Mouse (Mus musculus) mesoderm, embryonic 11.5 days (tissue): ENCODE measurements around the gene Sgsm2.

Source experiments
- DNase-seq: peaks from one replicate; pipeline ENCODE4 v3.0.0-alpha.2; 2012; ENCODE audit warnings: low read depth, low spot score

The Sgsm2 gene

GRCm38 (mm10) chr11:74883098-74883497 is 13.8 kb downstream of the Sgsm2 start:
- DNase-seq, result no peak

GRCm38 (mm10) chr11:74881979-74882378 is 14.9 kb downstream of the Sgsm2 start:
- DNase-seq, result no peak

- DNase-seq, result no peak
These were observed 15.9 kb downstream of the Sgsm2 start for GRCm38 (mm10) chr11:74880999-74881398.

GRCm38 (mm10) chr11:74876801-74877200 is 20.1 kb downstream of the Sgsm2 start:
- DNase-seq, result peak; percentile 74

- no peak for DNase-seq
These were observed 22.2 kb downstream of the Sgsm2 start for GRCm38 (mm10) chr11:74874630-74875029.

GRCm38 (mm10) chr11:74870991-74871622 is 25.8 kb downstream of the Sgsm2 start:
- no peak for DNase-seq

GRCm38 (mm10) chr11:74870544-74870943 is 26.3 kb downstream of the Sgsm2 start:
- no peak for DNase-seq

- DNase-seq, result peak; percentile 24
These were observed 27.3 kb downstream of the Sgsm2 start for GRCm38 (mm10) chr11:74869603-74870002.

- no peak for DNase-seq
These were observed 28.7 kb downstream of the Sgsm2 start for GRCm38 (mm10) chr11:74868046-74868760.

GRCm38 (mm10) chr11:74867181-74867580 is 29.7 kb downstream of the Sgsm2 start:
- no peak for DNase-seq

- DNase-seq, result no peak
These were observed 30.2 kb downstream of the Sgsm2 start for GRCm38 (mm10) chr11:74866640-74867039.

GRCm38 (mm10) chr11:74865252-74865651 is 31.6 kb downstream of the Sgsm2 start:
- DNase-seq, result no peak

- no peak for DNase-seq
These were observed 32.4 kb downstream of the Sgsm2 start for GRCm38 (mm10) chr11:74864421-74864820.

- no peak for DNase-seq
These were observed 33.4 kb downstream of the Sgsm2 start for GRCm38 (mm10) chr11:74863471-74863870.

- no peak for DNase-seq
These were observed 34.7 kb downstream of the Sgsm2 start for GRCm38 (mm10) chr11:74862129-74862528.

GRCm38 (mm10) chr11:74857756-74858155 is 39.1 kb downstream of the Sgsm2 start:
- no peak for DNase-seq

GRCm38 (mm10) chr11:74850998-74851661 is 45.7 kb downstream of the Sgsm2 start:
- DNase-seq, result no peak

- peak; percentile 73 for DNase-seq
These were observed 48.8 kb downstream of the Sgsm2 start for GRCm38 (mm10) chr11:74847919-74848521.

- DNase-seq, result no peak
These were observed 51.1 kb downstream of the Sgsm2 start for GRCm38 (mm10) chr11:74845784-74846183.

GRCm38 (mm10) chr11:74843761-74844160 is 53.1 kb downstream of the Sgsm2 start:
- no peak for DNase-seq

- no peak for DNase-seq
These were observed 53.5 kb downstream of the Sgsm2 start for GRCm38 (mm10) chr11:74843435-74843714.

GRCm38 (mm10) chr11:74842656-74843434 is 54.0 kb downstream of the Sgsm2 start:
- no peak for DNase-seq
